Mouse (Mus musculus): ENCODE measurements around the gene Taok3.

Taok3 gene

DNA sequence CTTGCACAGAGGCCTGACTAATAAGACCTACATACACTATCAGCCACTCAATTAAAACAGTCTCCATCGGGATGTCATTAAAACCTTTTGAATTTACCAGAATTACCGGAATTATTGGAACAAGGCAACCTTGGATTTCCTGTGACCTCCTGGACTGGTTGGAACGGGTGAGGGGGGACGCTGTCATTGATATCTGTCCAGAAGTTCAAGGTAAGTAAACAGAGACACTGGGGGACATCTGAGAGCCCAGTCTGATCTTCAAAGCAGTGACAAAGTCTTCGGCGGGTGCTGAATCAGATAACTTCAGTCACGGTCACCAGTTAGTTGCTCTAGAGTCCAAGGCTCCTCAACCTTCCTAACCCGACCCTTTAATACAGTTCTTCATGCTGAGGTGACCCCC is 175.1 kb downstream of the Taok3 start:
- no peak for DNase-seq (ENCODE audit: low spot score in 2 of 2)

DNA sequence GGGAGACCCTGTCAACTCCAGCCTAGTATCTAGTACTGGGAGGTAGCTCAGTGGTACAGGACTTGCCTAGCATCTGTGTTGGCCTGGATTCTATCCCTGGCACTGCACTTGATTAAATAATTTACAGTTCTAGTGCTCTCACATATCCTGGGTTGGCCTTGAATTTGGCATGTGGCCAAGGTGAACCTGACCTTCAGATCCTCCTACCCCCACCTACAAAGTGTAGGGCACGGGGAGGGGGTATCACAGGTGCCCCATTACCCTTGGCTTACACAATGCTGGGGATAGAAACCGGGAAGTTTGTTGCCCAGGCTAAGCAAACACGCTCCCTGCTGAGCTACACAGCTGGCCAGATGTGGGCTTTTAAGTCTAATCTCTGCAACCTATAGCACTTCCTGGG is 183.0 kb downstream of the Taok3 start:
- no peak for DNase-seq (ENCODE audit: low spot score in 2 of 2)

DNA sequence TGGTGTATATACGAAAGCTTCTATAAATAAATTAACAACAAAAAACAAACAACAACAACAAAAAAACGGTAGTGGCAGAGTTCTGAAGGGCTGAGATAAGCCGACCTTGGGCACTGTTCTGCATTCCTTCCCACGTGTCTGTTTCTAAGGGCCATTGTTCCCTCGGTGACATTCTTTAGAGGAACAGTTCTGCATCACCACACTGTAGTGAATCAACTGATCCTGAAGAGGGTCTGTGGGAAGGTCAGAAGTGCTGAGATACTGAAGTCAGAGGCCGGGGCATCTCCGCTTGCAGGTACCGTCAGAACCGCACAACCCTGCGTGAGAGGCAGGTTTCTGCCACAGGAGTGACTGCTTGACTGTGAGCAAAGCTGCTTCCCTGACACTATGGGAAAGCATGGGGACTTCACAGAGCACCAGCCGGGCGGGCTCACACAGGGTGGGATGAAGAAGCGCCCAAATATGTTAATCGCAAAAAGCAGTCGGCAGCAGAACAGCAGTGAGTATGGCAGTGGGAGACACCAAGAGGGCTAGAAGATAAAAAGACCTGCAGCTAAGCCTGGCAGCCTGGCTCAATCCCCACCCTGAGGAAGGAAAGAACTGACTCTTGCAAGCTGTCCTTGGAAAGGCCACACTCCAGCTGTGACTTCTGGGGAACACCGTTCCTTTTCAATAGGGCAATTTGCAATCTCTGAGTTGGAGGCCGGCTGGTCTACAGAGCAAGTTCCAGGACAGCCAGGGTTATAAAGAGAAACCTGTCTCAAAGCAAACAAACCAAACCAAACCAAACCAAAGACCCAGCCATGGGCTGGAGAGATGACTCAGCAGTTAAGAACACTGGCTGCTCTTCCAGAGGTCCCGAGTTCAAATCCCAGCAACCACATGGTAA is 184.0 kb downstream of the Taok3 start:
- no peak for DNase-seq (ENCODE audit: low spot score in 2 of 2)

DNA sequence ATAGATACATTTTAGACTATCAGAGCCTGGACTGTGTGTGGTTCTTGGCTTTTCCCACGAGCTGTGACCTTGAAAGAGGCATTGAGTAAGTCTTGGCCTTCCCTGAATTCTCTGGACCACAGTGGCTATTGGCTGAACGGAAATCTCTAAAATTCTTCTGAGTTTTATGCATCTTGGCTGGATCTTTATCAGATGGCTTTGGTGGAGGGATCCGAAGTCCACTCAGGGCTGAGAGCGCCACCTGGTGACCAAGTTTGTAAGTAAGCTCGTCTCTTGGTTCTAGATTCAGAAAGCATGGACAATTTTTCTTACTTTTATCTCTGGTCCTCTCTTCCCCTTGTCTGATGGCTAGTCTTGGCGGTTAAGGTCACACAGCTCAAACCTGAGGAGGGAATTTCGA is 185.0 kb downstream of the Taok3 start:
- DNase-seq (ENCODE audit: low spot score in 2 of 2) = peak; percentile 65 to 89

DNA sequence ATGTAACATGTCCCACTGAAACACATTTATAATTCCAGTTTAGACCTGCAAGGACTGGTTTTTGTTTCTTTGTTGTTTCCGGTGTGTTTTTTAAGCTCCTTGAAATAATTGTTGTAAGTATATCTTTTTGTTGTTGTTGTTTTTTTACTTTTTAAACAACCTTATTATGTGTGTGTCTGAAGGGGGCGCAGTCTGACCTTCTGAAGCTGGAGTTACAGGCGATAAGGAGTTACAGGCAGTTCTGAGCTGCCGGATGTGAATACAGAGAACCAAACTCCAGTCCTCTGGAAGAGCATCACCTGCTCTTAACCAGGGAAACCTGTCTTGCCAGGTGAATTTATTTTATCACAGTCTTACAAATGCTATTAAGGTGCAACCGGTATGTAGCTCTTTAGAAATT is 185.8 kb downstream of the Taok3 start:
- no peak for DNase-seq (ENCODE audit: low spot score in 2 of 2)

DNA sequence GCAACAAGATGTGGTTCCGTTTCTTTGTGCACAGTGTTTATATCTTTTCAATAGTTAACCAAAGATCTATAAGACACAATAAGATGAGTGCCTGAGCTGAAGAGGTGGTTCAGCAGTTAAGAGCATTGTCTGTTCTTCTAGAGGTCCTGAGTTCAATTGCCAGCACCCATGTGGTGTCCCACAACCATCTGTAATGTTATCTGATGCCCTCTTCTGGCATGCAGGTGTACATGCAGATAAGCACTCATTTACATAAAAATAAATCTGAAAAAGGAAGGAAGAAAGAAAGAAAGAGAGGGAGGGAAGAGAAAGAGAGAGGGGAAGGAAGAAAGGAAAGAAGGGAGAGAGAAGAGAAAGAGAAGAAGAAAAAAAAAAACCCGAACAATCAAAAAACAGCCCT is 186.9 kb downstream of the Taok3 start:
- no peak for DNase-seq (ENCODE audit: low spot score in 2 of 2)

DNA sequence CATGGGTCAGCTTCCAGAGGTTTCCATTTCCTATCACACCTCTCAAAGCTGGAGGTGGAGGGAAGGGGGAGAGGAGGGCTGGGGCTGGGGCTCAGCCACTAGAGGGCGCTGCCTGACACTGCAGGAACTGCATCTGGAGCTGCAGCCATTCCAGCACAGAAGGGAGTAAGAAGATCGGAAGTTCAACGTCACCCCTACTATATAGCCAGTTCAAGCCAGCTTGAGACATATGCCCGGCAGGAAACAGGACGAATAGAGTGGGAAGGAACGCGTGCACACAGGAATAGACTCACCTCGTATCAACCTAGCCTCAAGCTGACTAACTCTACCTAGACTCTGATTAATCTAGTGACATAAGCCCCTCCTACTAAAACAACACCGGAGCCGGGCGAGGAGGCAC is 187.8 kb downstream of the Taok3 start:
- DNase-seq (ENCODE audit: low spot score in 2 of 2) = peak; percentile 67 to 89

DNA sequence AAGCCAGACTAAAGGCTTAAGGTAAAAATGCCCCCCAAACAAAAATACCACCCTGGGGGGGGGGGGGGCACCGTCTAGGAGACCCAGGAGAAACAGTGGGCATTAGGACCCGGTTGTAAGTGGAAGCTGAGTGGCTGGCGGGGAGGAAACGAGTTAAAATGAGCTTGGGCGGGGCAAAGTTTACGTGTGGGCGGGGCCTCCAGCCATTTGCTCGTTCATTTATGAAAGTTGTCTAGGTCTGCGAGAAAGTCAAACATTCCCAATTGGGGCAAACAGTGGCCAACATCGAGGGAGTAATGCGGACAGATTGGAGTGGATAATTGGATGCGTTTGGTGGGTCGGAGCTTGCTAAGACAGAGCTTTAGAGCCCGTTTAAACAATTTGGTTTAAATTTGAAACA is 193.5 kb downstream of the Taok3 start:
- peak in 1 of 2 experiments; percentile 39 for DNase-seq (ENCODE audit: low spot score in 2 of 2)

DNA sequence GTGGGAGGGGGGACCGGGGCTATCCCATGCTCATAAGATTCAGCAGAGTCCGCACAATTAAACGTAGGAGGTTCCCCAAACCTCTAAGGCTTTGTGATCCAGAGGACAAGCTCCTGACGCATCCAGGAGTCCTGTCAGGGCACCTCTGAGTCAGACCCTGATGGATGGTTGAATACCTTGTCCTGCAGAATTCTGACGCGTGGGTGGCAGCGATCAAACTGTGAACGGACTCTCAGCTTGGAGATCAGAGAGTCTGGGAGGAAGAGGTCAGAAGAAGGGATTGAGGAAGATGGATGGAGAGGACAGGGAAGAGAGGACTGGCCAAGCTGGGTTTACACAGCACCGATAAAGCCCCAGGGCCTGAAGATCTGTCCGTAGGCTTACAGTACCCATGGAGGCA is 194.0 kb downstream of the Taok3 start:
- DNase-seq (ENCODE audit: low spot score in 2 of 2) = no peak

DNA sequence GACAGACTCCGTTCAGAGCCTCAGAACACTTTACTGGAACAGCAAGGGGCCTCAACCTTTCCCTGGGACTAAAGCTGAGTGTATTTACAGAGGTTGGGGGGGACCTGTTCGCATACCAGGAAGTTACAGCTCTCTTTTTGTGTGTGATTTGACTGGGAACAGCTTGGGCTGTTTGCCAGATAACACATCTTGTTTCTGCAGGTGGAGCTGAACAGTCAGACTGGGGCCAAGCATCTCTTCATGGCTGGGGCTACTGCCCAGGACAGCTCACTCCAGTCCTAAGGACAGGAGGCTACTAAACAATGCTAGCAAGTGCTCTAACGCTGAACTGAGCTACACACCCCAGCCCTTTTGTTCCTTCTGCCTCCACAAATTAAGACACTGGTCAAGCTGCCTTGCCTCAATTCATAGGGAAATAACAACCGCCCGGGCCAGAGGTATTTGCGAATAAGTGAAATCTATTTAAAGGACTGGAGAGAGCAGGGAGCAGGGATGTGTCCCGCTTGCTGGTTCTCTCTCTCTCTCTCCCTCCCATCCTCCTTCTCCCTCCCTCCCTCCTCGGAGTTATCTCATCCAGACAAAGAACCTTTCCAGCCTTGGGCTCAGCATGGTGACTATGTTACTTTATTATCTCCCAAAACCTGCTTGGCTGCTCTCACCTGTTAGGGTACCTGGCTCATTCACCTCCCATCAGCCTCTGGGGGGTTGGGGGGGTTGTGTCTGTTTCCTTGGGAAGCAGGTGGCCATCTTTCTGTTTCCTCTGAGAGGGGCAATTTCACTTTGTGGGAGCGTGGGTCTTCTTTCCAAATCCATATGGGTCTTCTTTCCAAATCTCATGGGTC is 194.9 kb downstream of the Taok3 start:
- no peak for DNase-seq (ENCODE audit: low spot score in 2 of 2)

DNA sequence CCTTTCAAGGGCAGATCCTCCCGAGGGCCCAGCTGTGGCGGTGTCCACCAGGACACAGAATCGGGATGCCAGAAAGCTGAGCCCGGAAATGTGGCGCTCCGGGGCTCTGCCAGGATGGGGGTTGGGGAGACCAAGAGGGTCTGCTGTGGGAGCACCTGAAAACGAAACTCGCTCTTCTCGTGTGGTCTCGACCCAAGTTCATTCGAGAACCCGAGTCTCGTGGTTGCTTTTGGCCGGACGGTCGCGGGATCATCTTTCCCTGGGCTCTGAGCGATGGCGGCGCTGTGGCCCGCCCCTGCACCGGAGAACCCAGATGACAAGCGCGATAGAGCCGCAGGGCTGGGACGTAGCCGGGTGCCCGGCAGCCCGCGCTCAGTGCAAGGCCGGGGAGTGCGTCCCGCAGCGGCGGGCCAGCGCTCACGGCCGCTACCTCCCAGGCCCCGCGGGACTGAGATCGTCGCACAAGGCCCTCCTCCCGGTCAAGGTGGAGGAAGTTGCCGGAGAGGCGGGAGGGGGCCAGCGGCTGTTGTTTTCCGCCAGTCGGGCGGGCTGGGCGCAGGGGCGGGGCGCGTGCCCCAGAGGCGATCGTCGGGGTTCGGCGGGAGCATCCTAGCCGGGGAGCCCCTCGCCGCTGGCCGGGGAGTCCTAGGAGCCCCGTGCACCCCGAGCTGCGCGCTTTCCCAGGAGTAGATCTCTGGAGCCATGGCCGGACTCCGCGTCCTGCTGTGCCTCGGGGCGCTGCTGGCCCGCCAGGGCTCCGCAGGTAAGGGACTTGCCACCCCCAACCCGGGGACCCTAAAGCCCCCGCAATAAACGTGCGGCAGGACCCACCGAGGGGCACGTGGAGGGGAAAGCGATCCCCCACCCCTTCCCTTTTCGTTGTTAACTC is 199.1 kb downstream of the Taok3 start, which contains the start of gene Vsig10:
TSS of gene Vsig10 (plus strand) at position 343 of the 889 bp plus-strand sequence.
- peak; percentile 50 to 76 for DNase-seq (ENCODE audit: low spot score in 2 of 2)

DNA sequence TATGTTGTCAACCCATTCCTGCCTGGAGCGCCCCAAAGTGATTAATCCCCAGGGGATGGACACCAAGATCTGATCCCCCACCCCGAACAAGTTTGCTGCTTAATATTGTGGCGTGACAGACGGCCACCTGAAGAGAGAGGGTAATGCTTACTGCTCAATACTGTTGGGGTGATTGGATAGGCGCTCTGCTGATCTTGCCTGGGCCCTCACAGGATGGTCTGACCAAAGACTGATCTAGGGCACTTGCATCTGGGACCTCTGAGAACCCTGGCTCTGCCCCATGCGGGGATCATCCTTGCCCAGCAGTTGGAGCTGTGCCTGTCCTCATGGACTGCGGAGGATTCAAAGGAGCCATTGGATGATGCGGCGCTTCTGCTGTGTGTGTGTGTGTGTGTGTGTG is 203.8 kb downstream of the Taok3 start:
- DNase-seq (ENCODE audit: low spot score in 2 of 2) = no peak

Data from spleen, postnatal 4 days (tissue).